Mouse (Mus musculus): ENCODE results near the gene Tmem210.

DNA sequence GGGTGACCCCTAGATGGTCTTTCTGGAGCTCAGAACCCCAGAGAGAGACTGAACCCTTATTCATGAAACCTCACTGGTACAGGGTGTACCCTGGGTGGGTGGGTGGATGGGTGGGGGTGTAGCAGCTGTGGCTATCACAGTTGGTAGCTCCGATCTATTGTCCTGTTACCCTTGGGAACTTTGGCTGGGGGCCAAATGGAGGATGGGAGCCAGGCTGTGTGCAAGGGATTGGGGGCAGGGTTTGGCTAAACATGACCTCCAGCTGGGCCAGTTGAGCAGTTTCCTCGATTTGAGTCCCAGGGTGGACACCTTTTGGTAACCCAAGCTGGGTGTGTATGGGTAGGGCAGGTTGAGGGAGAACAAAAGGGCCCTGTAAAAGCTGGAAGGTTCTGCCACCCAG, 21.2 kb upstream of the Tmem210 start:
- TF ChIP-seq POLR2A (IDR thresholded peaks at IDR 0.05; ENCODE audit: low read depth, low read length) (no peak), CTCF (conservative IDR thresholded peaks at IDR 0.05; ENCODE audit: insufficient read depth, insufficient read length, low read depth, low read length) (no peak)
